Mouse (Mus musculus): ENCODE results near the gene Prmt3. TPM values are rescaled to one million over a fixed set of nuclear protein-coding genes. Genes with fewer than 3 reads are reported as not detected.

Prmt3 gene
- polyA plus RNA-seq, 1 experiment from 2014 or later, result 60.8 TPM

DNA sequence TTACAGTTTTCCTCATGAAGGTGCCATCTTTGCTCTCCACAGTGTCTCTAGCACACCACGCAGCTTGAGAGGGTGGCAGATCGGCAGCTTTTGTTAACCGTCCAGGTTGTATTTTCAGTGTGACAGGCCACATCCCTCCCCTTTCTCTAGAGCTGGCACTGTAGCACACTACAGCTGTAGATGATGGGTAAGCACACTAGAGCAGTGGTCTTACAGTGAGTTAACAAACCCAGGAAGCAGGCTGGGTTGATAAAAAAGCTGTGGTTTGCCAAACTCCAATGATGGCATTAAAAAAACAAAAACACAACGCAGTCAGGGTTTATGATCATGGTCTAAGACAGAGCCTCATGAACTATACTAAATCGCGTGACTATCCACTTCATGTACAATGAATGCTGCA, 45.9 kb downstream of the Prmt3 start:
- H3K9ac ChIP-seq (replicated peaks; ENCODE audit: low read length), result no peak overlapping the region
- H3K36me3 ChIP-seq (ENCODE audit: control insufficient read depth, insufficient read depth, low read length), result peaks cover 25% of the 10 kb centered on the region
- H3K4me2 ChIP-seq (ENCODE audit: low read length), result no peak overlapping the region
- no peaks in the 10 kb centered on the region for H3K27me3 ChIP-seq (ENCODE audit: control insufficient read depth, insufficient read depth, low read length)
- ATAC-seq (ENCODE audit: low FRiP score, low TSS enrichment) (no peak), DNase-seq (no peak)
- peaks cover 4% of the 10 kb centered on the region; the same call in 1 of the 2 replicates for H3K4me1 ChIP-seq (ENCODE audit: control insufficient read depth, insufficient read depth, low read length)
- no peaks in the 10 kb centered on the region for H3K9me3 ChIP-seq (ENCODE audit: control insufficient read depth, low read length)
- 94% methylated on average over 6 of the region's 6 CpGs for WGBS
- H3K27ac ChIP-seq (replicated peaks; ENCODE audit: low read depth, low read length), result no peak overlapping the region
- no peak overlapping the region for H3K4me3 ChIP-seq (replicated peaks; ENCODE audit: low read depth, low read length)

- WGBS, result 90% methylated on average over 2 of the region's 2 CpGs
- ATAC-seq (ENCODE audit: low FRiP score, low TSS enrichment) (no peak), DNase-seq (no peak)
Measured at GRCm38 (mm10) chr7:49824581-49824980, 46.4 kb downstream of the Prmt3 start.

GRCm38 (mm10) chr7:49825492-49825891, 47.3 kb downstream of the Prmt3 start:
- H3K4me2 ChIP-seq (ENCODE audit: low read length), result no peak overlapping the region
- WGBS, result 89% methylated on average over 3 of the region's 3 CpGs
- H3K4me1 ChIP-seq (ENCODE audit: control insufficient read depth, insufficient read depth, low read length), result no peaks in the 10 kb centered on the region
- ATAC-seq (ENCODE audit: low FRiP score, low TSS enrichment) (no peak), DNase-seq (no peak)
- no peak overlapping the region for H3K27ac ChIP-seq (replicated peaks; ENCODE audit: low read depth, low read length)
- H3K9me3 ChIP-seq (ENCODE audit: control insufficient read depth, low read length), result no peaks in the 10 kb centered on the region
- peaks cover 32% of the 10 kb centered on the region for H3K36me3 ChIP-seq (ENCODE audit: control insufficient read depth, insufficient read depth, low read length)
- H3K9ac ChIP-seq (replicated peaks; ENCODE audit: low read length), result no peak overlapping the region
- H3K27me3 ChIP-seq (ENCODE audit: control insufficient read depth, insufficient read depth, low read length), result no peaks in the 10 kb centered on the region
- no peak overlapping the region for H3K4me3 ChIP-seq (replicated peaks; ENCODE audit: low read depth, low read length)

More at GRCm38 (mm10) chr7:49824581-49824980, 46.4 kb downstream of the Prmt3 start:
- Histone ChIP-seq H3K4me3 (replicated peaks; ENCODE audit: low read depth, low read length) (no peak overlapping the region), H3K4me2 (ENCODE audit: low read length) (no peak overlapping the region), H3K4me1 (ENCODE audit: control insufficient read depth, insufficient read depth, low read length) (no peaks in the 10 kb centered on the region), H3K27me3 (ENCODE audit: control insufficient read depth, insufficient read depth, low read length) (no peaks in the 10 kb centered on the region), H3K27ac (replicated peaks; ENCODE audit: low read depth, low read length) (no peak overlapping the region), H3K9ac (replicated peaks; ENCODE audit: low read length) (no peak overlapping the region), H3K36me3 (ENCODE audit: control insufficient read depth, insufficient read depth, low read length) (peaks cover 29% of the 10 kb centered on the region), H3K9me3 (ENCODE audit: control insufficient read depth, low read length) (no peaks in the 10 kb centered on the region)

GRCm38 (mm10) chr7:49827920-49828319, 49.8 kb downstream of the Prmt3 start:
- no peak overlapping the region for H3K4me3 ChIP-seq (replicated peaks; ENCODE audit: low read depth, low read length)
- no peak overlapping the region for H3K9ac ChIP-seq (replicated peaks; ENCODE audit: low read length)
- H3K36me3 ChIP-seq (ENCODE audit: control insufficient read depth, insufficient read depth, low read length), result peaks cover 41% of the 10 kb centered on the region
- H3K27me3 ChIP-seq (ENCODE audit: control insufficient read depth, insufficient read depth, low read length), result no peaks in the 10 kb centered on the region
- no peak for DNase-seq
- H3K27ac ChIP-seq (replicated peaks; ENCODE audit: low read depth, low read length), result no peak overlapping the region
- no peak overlapping the region for H3K4me2 ChIP-seq (ENCODE audit: low read length)
- no peak for ATAC-seq (ENCODE audit: low FRiP score, low TSS enrichment)
- H3K9me3 ChIP-seq (ENCODE audit: control insufficient read depth, low read length), result no peaks in the 10 kb centered on the region
- 94% methylated on average over 1 of the region's 1 CpGs for WGBS
- no peaks in the 10 kb centered on the region for H3K4me1 ChIP-seq (ENCODE audit: control insufficient read depth, insufficient read depth, low read length)

- H3K9me3 ChIP-seq (ENCODE audit: control insufficient read depth, low read length), result no peaks in the 10 kb centered on the region
- no peak overlapping the region for H3K4me3 ChIP-seq (replicated peaks; ENCODE audit: low read depth, low read length)
- H3K4me2 ChIP-seq (ENCODE audit: low read length), result peak overlapping the region; percentile 45
- 19% methylated on average over 11 of the region's 11 CpGs for WGBS
- ATAC-seq (ENCODE audit: low FRiP score, low TSS enrichment), result peak; percentile 70; the same call in 1 of the 2 replicates
- H3K27me3 ChIP-seq (ENCODE audit: control insufficient read depth, insufficient read depth, low read length), result no peaks in the 10 kb centered on the region
- H3K27ac ChIP-seq (replicated peaks; ENCODE audit: low read depth, low read length), result peak overlapping the region; percentile 75; the same call in 1 of the 2 replicates
- peaks cover 11% of the 10 kb centered on the region for H3K4me1 ChIP-seq (ENCODE audit: control insufficient read depth, insufficient read depth, low read length)
- peak overlapping the region; percentile 36 for H3K9ac ChIP-seq (replicated peaks; ENCODE audit: low read length)
- peaks cover 3% of the 10 kb centered on the region; the same call in 1 of the 2 replicates for H3K36me3 ChIP-seq (ENCODE audit: control insufficient read depth, insufficient read depth, low read length)
- peak; percentile 75 for DNase-seq
Measured at GRCm38 (mm10) chr7:49842366-49843282, 64.5 kb downstream of the Prmt3 start.

- H3K27me3 ChIP-seq (ENCODE audit: control insufficient read depth, insufficient read depth, low read length), result no peaks in the 10 kb centered on the region
- no peak for ATAC-seq (ENCODE audit: low FRiP score, low TSS enrichment)
Measured at GRCm38 (mm10) chr7:49843304-49843933, 65.3 kb downstream of the Prmt3 start.

GRCm38 (mm10) chr7:49847939-49848338, 69.8 kb downstream of the Prmt3 start:
- Histone ChIP-seq H3K4me1 (ENCODE audit: control insufficient read depth, insufficient read depth, low read length) (peaks cover 2% of the 10 kb centered on the region), H3K36me3 (ENCODE audit: control insufficient read depth, insufficient read depth, low read length) (0 out of 2 replicates have a peak, but pooled peaks cover 9% of the 10 kb centered on the region), H3K4me3 (replicated peaks; ENCODE audit: low read depth, low read length) (no peak overlapping the region), H3K9ac (replicated peaks; ENCODE audit: low read length) (no peak overlapping the region), H3K4me2 (ENCODE audit: low read length) (no peak overlapping the region), H3K9me3 (ENCODE audit: control insufficient read depth, low read length) (no peaks in the 10 kb centered on the region), H3K27ac (replicated peaks; ENCODE audit: low read depth, low read length) (no peak overlapping the region), H3K27me3 (ENCODE audit: control insufficient read depth, insufficient read depth, low read length) (no peaks in the 10 kb centered on the region)
- no peak for DNase-seq
- ATAC-seq (ENCODE audit: low FRiP score, low TSS enrichment), result no peak
- 83% methylated on average over 2 of the region's 2 CpGs for WGBS

More at GRCm38 (mm10) chr7:49843304-49843933, 65.3 kb downstream of the Prmt3 start:
- WGBS, result 67% methylated on average over 6 of the region's 6 CpGs
- no peak overlapping the region for H3K9ac ChIP-seq (replicated peaks; ENCODE audit: low read length)
- H3K4me2 ChIP-seq (ENCODE audit: low read length), result peak overlapping the region; percentile 45; the same call in 1 of the 2 replicates
- H3K4me1 ChIP-seq (ENCODE audit: control insufficient read depth, insufficient read depth, low read length), result peaks cover 11% of the 10 kb centered on the region
- no peak overlapping the region for H3K4me3 ChIP-seq (replicated peaks; ENCODE audit: low read depth, low read length)
- no peak overlapping the region for H3K27ac ChIP-seq (replicated peaks; ENCODE audit: low read depth, low read length)
- H3K36me3 ChIP-seq (ENCODE audit: control insufficient read depth, insufficient read depth, low read length), result peaks cover 3% of the 10 kb centered on the region; the same call in 1 of the 2 replicates
- no peaks in the 10 kb centered on the region for H3K9me3 ChIP-seq (ENCODE audit: control insufficient read depth, low read length)
- DNase-seq, result no peak

DNA sequence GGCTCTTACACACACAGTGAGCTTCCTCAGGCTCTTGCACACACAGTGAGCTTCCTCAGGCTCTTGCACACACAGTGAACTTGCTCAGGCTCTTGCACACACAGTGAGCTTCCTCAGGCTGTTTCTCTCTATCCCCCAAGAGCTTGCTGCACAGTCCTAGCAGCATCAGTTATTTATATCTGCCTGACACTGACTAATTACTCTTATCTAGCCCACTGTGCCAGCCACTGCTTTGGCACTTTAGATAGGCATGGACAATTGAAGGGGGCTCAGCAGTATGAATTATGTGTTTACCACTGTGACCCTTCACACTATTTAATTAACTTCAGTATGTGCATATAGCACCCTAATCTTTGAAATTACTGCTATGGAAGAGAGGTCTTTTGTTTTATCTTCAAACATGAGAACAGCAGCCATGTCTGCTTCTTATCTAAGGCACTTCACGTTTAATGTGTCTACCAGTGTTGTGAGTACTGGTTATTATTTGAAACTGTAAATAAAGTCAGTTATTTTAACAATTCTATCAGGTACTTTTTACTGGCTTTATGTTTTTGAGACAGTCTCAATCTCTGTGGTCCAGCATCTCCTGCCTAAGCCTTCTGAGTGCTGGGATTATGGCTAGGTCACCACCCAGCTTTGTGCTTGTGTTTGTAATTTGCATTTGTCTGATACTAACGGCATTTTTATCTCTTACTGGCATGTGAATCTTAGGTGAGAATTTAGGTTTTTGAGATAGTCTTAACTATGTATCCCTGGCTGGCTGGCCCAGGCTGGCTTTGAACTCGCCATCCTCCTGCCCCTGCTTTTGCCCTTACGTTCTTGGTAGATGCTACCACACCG, 75.4 kb downstream of the Prmt3 start:
- Histone ChIP-seq H3K27ac (replicated peaks; ENCODE audit: low read depth, low read length) (no peak overlapping the region), H3K4me1 (ENCODE audit: control insufficient read depth, insufficient read depth, low read length) (no peaks in the 10 kb centered on the region), H3K4me3 (replicated peaks; ENCODE audit: low read depth, low read length) (no peak overlapping the region), H3K36me3 (ENCODE audit: control insufficient read depth, insufficient read depth, low read length) (peaks cover 20% of the 10 kb centered on the region), H3K27me3 (ENCODE audit: control insufficient read depth, insufficient read depth, low read length) (no peaks in the 10 kb centered on the region), H3K9ac (replicated peaks; ENCODE audit: low read length) (no peak overlapping the region), H3K4me2 (ENCODE audit: low read length) (no peak overlapping the region), H3K9me3 (ENCODE audit: control insufficient read depth, low read length) (no peaks in the 10 kb centered on the region)
- ATAC-seq (ENCODE audit: low FRiP score, low TSS enrichment) (no peak), DNase-seq (no peak)
- 91% methylated on average over 5 of the region's 5 CpGs for WGBS

Measured in midbrain, embryonic 14.5 days (tissue).